Mouse (Mus musculus) heart, embryonic 10.5 days (tissue): ENCODE results near the gene Slc36a4. TPM values are rescaled to one million over a fixed set of nuclear protein-coding genes. Genes with fewer than 3 reads are reported as not detected.

Experiments used
- DNase-seq: peaks from one replicate; pipeline ENCODE4 v3.0.0-alpha.2; 2017; ENCODE audit warnings: low spot score
- H3K27ac ChIP-seq: fragments of 300-500 bp; sonication (generic); 2 replicates; pipeline ENCODE4 v1.5.1; 2016; ENCODE audit warnings: mild to moderate bottlenecking
- H3K27me3 ChIP-seq: fragments of 300-500 bp; sonication (generic); 2 replicates; pipeline ENCODE4 v1.6.1; 2016; ENCODE audit warnings: mild to moderate bottlenecking; ENCODE audit not compliant: poor library complexity, insufficient read depth, severe bottlenecking
- H3K36me3 ChIP-seq: fragments of 300-500 bp; sonication (generic); 2 replicates; pipeline ENCODE4 v1.6.1; 2016; ENCODE audit warnings: mild to moderate bottlenecking, moderate library complexity
- H3K4me1 ChIP-seq: fragments of 300-500 bp; sonication (generic); 2 replicates; pipeline ENCODE4 v1.6.1; 2016; ENCODE audit warnings: mild to moderate bottlenecking
- H3K4me3 ChIP-seq: fragments of 300-500 bp; sonication (generic); 2 replicates; pipeline ENCODE4 v1.5.1; 2016; ENCODE audit warnings: mild to moderate bottlenecking, moderate library complexity
- H3K9me3 ChIP-seq: fragments of 300-500 bp; sonication (generic); 2 replicates; pipeline ENCODE4 v1.6.1; 2016; ENCODE audit warnings: mild to moderate bottlenecking, moderate library complexity
- WGBS: fragments of 180-500 bp; shearing (Covaris S2); methylation state at CpG from one replicate; pipeline ENCODE4 v1.1.7; 2016; 5-methylcytosine and 5-hydroxymethylcytosine counted together
- polyA plus RNA-seq: library from polyadenylated mRNA; unstranded; fragments of >200 nt; fragmentation: Nextera tagmentation; extraction: Ambion mirVana; gene quantifications from 2 replicates; pipeline ENCODE4 v1.2.1, GENCODE M21; 2016

Gene Slc36a4
- polyA plus RNA-seq, 1 experiment from 2014 or later = 9.2 TPM

DNA sequence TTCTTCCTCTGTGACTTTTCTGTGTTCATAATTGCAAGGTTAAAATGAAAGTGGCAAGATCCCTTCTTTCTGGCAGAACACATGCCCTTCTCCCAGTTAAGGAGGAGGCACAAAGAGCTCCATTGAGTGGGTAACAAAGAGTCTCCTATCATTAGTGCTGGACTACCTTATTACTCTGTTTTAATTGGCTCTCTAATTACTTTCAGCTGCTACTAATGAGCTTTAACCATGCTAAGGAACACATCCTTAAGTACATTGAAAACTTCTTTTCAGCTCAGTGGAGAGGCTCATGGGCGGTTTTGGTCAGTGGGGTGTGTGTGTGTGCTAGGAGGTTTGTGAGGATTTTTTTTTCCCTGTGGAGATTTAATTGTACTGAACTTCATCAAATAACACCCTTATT is 65.4 kb downstream of the Slc36a4 start:
- Histone ChIP-seq H3K27ac (no peak overlapping the region), H3K4me3 (no peak overlapping the region)

DNA sequence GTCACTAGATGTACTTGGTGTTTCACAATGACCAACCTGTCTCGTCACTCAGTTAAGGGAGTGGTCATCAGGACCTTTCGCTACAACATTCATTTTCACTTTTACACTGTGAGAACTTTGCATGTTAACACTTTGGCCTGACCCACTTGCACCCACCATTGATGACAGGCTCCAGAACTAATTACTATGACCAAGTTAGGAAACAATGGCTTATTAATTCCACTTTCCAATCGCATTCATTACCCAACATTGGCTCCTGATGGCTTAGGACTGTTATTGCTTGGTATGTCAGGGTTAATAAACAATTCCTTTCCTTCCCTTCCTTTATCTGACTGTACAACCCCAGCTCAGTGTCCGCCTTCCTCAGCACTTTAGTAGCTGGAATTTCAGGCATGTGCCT is 72.4 kb downstream of the Slc36a4 start:
- Histone ChIP-seq H3K27me3 (no peaks in the 10 kb centered on the region), H3K4me3 (no peak overlapping the region), H3K9me3 (no peaks in the 10 kb centered on the region), H3K4me1 (no peaks in the 10 kb centered on the region; the same call in 1 of the 2 replicates), H3K36me3 (no peaks in the 10 kb centered on the region), H3K27ac (no peak overlapping the region)
- DNase-seq = no peak
- WGBS = 55% methylated on average over 4 of the region's 4 CpGs

More for the DNA sequence above, 65.4 kb downstream of the Slc36a4 start:
- no peaks in the 10 kb centered on the region for H3K36me3 ChIP-seq
- 70% methylated on average over 1 of the region's 1 CpGs for WGBS
- no peaks in the 10 kb centered on the region for H3K9me3 ChIP-seq
- peaks cover 3% of the 10 kb centered on the region; the same call in 1 of the 2 replicates for H3K27me3 ChIP-seq
- H3K4me1 ChIP-seq = no peaks in the 10 kb centered on the region
- no peak for DNase-seq

DNA sequence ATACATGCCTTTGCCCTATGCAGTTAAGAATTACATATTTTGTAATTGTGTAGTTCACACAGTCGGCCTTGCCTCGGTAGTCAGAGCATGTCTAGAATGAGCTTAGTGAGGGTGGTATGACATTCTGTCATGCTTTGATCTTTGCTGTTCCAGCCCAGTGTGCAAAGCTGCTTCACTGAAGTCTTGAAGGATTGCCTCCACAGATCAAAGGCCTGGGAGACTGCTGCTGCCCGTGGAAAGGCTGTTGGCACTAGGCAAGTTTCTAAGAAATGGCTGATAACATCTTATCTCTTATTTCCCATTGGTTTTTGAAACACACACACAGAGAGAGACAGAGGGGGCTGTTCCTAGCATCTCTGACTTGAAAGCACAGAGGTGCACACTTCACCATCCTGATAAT is 76.7 kb downstream of the Slc36a4 start:
- no peak for DNase-seq
- Histone ChIP-seq H3K36me3 (no peaks in the 10 kb centered on the region), H3K4me1 (no peaks in the 10 kb centered on the region; the same call in 1 of the 2 replicates), H3K27me3 (no peaks in the 10 kb centered on the region), H3K27ac (no peak overlapping the region), H3K4me3 (no peak overlapping the region), H3K9me3 (no peaks in the 10 kb centered on the region)
- WGBS = 53% methylated on average over 3 of the region's 3 CpGs

DNA sequence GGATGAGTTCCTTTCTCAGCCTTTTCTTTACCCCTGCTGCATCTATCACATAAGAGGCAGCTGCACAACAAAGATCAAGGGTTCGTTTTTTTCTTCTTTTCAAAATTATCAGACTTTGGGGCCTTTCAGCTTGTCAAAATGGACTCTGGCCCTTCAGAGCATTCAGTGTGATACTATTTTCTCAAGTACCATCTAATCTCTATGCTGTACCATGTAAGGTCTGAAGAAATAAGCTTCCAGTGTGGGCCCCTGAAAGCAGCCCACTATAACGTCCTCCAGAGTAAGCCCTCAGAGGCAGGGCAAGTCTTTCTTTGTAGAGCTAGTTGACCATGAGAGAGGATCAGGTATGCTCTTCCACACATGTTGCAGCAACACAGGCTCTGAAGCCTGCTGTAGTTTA is 77.1 kb downstream of the Slc36a4 start:
- Histone ChIP-seq H3K36me3 (no peaks in the 10 kb centered on the region), H3K4me1 (no peaks in the 10 kb centered on the region; the same call in 1 of the 2 replicates), H3K4me3 (no peak overlapping the region), H3K27me3 (no peaks in the 10 kb centered on the region), H3K27ac (no peak overlapping the region), H3K9me3 (no peaks in the 10 kb centered on the region)
- DNase-seq = no peak
- 63% methylated on average over 2 of the region's 2 CpGs for WGBS

DNA sequence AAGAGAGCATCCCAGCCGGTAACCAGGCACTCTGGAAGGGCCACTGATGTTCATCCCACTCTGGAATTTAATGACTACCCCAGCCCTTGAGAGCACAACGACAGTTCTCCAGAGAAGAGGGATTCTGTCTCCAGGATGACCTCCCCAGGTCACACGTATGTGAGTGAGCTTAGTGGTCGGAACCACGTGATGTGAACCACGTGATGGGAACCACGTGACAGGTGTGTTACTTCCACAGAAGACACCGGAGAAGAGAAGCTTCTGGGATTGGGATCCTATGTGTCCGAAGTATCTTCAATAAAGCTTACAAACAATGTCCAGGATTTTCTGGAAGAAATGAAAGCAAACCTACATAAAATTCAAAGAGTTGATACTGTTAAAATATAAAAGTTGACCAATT is 82.5 kb downstream of the Slc36a4 start:
- H3K27ac ChIP-seq = no peak overlapping the region
- H3K27me3 ChIP-seq = no peaks in the 10 kb centered on the region
- H3K9me3 ChIP-seq = no peaks in the 10 kb centered on the region
- DNase-seq = no peak
- H3K36me3 ChIP-seq = no peaks in the 10 kb centered on the region
- H3K4me3 ChIP-seq = no peak overlapping the region
- 82% methylated on average over 9 of the region's 9 CpGs for WGBS
- H3K4me1 ChIP-seq = no peaks in the 10 kb centered on the region

Other genes with a start within 250 kb of the Slc36a4 start
- 2.0 and 2.9 TPM in 2 replicates for gene Smco4, start 216.3 kb upstream of the Slc36a4 start, polyA plus RNA-seq
- gene Deup1, start 81.8 kb upstream of the Slc36a4 start, polyA plus RNA-seq = 0.12 and 0.23 TPM in 2 replicates
- not detected in 2 replicates for gene Mtnr1b, start 164.8 kb downstream of the Slc36a4 start, polyA plus RNA-seq